Mouse (Mus musculus): ENCODE results near the gene Fam208b.

- TF ChIP-seq CTCF (IDR thresholded peaks at IDR 0.05; ENCODE audit: low read depth) (no peak), EP300 (optimal IDR thresholded peaks at IDR 0.05) (no peak)
Measured at GRCm38 (mm10) chr13:3531692-3532320, 79.1 kb downstream of the Fam208b start.

Measured in stomach, postnatal 0 days (tissue).